Mouse (Mus musculus) erythroid progenitor cell, adult 5-6 weeks (primary cell): ENCODE data around the gene Stat2. TPM values are rescaled to one million over a fixed set of nuclear protein-coding genes. Genes with fewer than 3 reads are reported as not detected.
"Not testable (repeated sequence)": the region's sequence is repeated elsewhere in the genome, so short reads cannot be mapped to it uniquely, and the experiment has no call there.

Experiments used
- ATAC-seq: replicated peaks from 2 replicates; pipeline ENCODE4 v1.8.0; 2016; ENCODE audit warnings: moderate number of reproducible peaks, mild to moderate bottlenecking, moderate TSS enrichment, inconsistent platforms; ENCODE audit not compliant: poor library complexity, low FRiP score, severe bottlenecking
- total RNA-seq, 2 experiments: library from RNA; stranded (forward) in 1 of 2; stranded (reverse) in 1 of 2; fragments of 150-400 nt in 1 of 2; fragments of 186-747, 209-891 nt in 1 of 2; gene quantifications; 2 replicates each; pipeline versions ENCODE4 v1.2.3 to v1.2.4; 2015 to 2017; ENCODE audit warnings: low replicate concordance in 2 of 2

Stat2 gene
- total RNA-seq, 2 experiments from 2014 or later: 30.0 to 35.6 TPM

DNA sequence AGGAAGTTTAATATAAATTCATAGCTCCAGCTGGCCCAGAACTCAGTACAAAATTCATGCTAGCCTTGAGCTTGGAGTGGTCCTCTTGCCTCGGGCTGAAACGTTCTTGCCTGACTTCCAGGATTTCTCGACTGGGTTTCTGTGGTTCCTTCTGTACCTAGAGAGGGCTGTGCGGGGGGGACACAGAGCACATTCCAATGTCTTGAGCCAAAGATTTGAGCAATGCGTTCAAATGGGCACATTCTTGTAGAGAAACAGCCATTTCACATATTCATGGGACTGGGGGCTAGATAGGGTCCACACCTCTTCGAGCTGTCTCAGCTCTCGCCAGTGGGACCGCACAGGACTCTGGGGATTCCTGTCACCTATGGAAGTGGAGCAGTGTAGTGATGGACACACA, 14.4 kb upstream of the Stat2 start:
- ATAC-seq: no peak

DNA sequence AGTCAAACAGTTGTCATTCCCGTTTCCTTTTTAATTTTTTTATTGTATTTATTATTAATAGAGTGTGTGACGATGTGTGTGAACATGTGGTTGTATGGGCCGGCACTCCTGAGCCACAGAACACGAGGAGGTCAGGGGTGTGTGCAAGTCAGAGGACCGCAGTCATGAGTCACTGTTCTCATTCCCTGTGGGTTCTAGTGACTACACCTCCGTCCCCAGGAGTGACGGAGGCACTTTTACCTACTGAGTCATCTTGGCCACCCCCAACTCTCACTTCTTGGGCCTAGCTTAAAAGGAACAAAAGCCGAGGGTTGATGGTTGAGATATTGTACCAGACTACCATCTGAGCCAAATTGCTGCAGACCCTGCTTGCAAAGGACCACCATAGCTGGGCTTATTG, 14.0 kb upstream of the Stat2 start:
- no peak for ATAC-seq

DNA sequence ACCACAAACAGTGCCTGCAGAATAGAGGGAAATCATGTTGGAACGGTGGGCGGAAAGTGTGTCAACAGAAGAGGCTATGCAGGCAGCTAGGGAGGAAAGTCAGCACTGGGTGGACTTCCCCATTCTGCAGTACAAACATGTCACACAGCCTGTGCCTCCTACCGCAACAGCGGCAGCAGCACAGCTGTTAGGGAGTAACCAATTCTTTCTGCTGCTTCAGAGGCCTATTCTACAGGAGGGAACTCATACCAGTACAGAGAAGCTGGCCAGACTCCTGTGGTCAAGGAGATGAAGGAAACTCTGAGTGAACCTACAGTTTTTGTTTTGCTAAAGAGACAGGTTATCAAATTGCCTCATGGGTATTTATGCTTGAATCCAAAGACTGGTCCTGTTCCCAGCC, 11.4 kb upstream of the Stat2 start:
- no peak for ATAC-seq

DNA sequence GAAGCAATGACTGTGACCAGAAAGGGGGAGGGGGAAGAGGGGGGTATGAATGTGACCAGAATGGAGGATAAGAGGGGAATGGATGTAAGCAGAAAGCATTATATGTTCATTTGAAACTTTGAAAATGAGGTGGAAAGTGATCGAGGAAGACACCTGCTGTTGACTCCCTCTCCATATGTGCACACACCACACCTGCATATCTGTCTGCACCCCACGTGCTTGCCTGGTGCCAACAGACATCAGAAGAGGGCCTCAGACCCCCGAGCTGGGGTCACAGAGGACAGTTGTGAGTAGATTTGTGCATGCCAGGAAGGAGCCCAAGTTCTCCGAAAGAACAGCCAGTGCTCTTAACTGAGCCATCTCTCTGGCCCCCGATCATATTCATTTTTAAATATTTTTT, 10.4 kb upstream of the Stat2 start:
- ATAC-seq: no peak

DNA sequence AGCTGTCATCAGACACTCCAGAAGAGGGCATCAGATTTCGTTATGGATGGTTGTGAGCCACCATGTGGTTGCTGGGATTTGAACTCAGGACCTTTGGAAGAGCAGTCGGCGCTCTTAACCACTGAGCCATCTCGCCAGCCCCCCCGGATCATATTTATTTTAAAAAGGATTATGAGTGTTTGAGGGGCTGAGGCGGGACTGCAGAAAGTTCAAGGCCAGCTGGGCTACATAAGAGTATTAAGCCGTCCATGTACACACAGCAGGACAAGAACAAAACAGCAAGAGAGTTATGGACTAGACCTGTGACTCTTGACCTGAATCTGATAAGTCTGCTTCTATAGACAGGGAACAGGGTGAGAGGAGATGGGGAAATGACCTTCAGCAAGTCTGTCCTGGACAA, 10.0 kb upstream of the Stat2 start:
- not testable (repeated sequence) for ATAC-seq

DNA sequence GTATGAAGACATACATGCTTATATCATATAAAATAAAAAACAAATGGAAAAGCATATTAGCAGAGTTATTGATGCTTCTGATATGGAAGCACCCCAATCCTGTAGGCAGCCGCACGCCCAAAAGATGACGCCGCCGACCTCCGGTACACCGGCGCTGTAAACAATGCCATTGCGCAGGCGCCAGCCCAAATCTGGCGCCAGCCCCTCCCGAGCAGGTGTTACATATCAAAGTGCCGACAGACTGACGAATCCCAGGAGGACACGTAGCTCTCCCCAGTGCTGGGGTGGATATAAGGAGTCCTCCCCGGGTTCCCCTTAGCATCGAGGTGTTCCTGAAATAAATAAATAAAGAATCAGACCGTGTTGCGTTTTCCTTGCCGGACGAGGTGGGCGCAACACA, 8.1 kb upstream of the Stat2 start:
- ATAC-seq: no peak

DNA sequence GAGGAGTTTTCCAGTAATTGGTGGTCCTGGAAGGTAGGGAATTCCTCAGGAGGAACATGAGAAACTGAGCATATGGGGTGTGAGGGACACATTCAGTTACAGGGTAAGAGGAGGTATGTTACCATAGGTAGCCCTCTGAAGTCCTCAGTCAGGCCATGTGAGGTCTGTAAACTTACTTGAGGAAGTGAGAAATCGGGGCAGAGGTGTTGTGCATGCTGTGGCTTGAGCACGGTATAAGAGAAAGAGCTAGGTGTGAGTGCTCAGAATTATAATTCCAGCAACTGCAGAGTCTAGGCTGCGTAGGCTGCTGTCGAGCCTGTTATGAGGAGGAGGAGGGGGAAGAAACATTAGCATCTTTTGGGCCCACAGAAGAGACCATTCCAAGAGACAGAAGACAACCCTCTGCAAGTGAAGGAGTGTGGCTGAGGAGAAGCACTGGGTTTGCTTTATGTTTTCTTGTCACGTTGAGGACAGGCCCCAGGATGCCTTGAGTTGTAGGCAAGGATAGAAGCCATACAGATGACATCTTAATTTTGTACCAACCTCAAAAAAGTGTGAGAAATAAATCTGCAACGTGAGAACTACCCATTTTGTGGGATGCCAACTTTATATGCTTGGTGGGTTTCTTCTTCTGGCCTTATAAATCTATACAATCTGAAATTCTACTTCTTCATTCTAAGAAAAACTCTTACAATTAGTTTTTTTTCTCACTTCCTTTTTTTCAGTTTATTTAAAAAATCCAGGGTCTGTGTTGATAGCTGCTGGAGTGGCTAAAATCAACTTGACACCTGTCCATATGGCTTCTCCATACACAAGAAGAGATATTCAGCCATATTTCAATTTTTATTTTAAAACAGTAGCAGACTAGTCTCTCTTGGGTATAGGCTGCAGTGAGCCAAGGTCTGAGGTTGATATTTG, 6.7 kb upstream of the Stat2 start:
- no peak for ATAC-seq

DNA sequence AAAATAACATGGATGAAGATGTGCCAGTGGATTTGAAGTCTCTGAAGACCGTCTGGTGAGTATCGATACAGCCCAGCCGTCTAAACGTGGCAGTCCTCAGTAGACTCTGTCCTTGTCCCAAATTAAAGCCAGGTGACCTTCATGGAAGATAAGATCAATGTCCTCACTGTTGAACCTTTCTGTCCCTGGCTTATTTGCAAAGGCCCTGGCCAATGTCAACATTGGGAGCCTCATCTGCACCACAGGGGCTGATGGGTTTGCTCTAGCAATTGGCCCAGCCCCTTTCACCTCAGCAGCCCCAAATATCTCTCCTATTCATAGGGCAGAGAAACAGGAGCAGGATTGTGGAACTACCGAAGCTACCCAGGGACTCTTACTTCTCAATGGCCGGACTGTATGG, 2.0 kb upstream of the Stat2 start, which contains the start of gene Apof:
Apof (plus strand) TSS at position 301 of the 400 bp plus-strand sequence.
- ATAC-seq: no peak

DNA sequence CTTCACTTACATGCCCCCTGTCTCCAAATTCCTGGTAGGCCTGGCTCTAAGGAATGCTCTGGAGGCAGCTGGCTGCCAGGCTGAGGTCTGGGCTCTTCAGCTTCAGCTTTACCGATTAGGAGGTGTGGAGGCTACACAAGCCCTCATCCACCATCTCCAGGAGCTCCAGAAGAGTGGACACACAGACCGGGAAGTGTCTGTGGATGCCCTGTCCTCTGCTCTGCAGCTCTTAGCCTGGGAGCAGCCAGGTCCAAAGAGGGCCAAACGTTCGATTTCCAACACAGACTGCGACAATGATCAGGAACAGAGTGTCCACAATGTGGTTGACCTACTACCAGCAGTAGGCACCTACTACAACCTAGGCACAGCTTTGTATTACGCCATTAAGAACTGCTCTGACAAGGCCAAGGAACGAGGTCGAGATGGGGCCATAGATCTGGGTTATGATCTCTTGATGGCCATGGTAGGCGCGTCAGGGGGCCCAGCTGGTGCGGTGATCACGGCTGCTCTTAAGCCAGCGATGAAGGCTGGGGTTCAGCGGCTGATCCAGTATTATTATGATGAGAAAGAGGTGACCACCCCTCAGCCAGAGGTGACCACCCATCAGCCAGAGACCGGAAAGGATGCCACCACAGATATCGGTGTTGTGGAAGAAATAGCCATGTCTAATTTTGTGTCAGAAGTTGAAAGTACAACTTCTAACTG, 1.0 kb upstream of the Stat2 start:
- no peak for ATAC-seq

DNA sequence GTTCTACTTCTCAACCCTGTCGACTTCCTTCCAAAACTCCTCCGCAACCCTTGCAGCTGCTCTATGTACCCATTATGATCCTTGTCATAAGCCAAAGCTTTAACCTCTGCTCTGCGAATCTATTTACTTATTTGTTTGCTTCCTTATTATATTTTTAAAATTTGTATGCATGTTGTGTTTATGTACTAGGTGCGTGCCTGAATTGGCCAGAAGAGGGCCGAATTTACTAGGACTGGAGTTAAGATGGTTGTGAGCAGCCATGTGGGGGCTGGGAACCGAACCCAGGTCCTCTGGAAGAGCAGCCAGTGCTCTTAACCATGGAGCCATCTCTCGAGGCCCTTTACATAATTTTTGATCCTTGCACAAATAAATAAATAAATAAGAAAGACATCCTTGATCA, 507 bp downstream of the Stat2 start:
- ATAC-seq: no peak

DNA sequence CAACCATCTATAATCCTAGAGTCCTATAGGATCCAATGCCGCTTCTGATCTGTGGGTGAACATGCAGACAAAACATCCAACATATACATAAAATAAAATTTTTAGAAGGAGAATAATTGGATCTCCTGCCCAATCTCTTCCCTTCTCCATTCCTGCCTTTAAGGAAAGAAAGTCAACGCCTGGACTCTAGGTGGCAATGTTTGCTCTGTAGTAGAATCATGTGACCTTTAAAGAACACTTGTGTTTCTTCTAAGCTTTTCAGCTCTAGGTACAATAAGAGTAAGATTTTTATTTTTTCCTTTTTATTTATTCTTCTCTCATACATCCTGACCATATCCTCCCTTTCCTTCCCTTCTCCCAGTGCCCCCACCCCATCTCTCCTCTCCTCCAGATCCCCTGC, 1.5 kb downstream of the Stat2 start:
- no peak for ATAC-seq

DNA sequence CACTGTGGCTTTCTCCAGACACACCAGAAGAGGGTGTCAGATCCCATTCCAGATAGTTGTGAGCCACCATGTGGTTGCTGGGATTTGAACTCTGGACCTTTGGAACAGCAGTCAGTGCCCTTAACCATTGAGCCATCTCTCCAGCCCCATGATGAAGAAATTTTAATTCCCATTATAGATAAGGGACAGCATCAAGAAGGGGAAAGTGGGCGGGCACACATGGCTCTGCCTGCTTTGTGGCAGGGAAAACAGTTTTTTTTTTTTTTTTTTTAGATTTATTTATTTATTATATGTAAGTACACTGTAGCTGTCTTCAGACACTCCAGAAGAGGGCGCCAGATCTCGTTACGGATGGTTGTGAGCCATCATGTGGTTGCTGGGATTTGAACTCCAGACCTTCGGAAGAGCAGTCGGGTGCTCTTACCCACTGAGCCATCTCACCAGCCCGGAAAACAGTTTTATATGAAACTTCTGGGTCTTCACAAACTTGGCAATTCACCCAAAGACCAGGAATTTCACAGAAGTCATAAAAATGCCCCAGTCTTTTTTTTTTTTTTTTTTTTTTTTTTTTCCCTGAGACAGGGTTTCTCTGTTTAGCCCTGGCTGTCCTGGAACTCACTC, 2.6 kb downstream of the Stat2 start:
- ATAC-seq: not testable (repeated sequence)

DNA sequence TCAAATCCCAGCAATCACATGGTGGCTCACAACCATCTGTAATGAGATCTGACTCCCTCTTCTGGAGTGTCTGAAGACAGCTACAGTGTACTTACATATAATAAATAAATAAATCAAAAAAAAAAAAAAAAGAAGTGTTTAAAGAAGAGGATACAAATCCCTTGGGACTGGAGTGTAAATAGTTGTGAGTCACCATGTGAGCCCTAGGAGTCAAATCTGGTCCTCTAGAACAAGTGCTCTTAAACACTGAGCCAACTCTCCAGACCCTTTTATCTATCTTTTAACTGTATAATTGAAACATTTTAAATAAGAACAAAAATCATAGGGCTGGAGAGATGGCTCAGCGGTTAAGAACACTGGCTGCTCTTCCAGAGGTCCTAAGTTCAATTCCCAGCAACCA, 5.0 kb downstream of the Stat2 start:
- not testable (repeated sequence) for ATAC-seq

DNA sequence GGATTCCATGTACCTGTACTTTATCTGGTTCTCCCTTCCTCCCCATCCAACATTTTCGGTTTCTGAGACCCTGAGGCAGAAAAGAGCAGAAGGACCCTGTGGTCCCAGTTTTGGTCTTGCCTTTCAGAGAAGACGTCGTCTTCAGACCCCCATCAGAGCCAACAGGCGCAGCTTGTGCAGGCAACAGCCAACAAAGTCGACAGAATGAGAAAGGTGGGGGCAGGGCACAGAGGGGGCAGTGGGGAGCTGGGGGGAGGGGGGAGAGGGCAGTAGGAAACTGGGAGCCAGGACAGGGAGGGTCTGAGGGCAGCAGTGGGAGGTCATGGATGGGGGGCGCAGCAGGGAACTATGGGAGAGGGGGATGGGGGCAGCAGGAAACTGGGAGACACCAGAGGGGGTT, 7.8 kb downstream of the Stat2 start:
- no peak for ATAC-seq

DNA sequence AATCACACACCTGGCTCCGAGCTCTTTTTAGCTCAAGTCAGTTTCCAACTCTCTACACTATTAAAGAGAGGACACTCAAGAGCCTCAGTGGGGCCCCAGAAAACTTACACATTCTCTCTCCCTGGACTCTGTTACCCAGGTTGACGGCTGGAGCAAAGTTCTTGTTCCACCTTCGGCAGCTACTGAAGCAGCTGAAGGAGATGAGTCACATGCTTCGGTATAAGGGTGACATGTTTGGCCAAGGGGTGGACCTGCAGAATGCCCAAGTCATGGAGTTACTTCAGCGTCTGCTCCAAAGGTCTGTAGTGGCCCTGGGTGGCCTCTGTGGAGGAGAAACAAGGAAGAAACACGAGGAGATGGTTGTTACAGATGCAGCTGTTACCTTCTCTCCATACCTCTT, 10.6 kb downstream of the Stat2 start:
- ATAC-seq: no peak

DNA sequence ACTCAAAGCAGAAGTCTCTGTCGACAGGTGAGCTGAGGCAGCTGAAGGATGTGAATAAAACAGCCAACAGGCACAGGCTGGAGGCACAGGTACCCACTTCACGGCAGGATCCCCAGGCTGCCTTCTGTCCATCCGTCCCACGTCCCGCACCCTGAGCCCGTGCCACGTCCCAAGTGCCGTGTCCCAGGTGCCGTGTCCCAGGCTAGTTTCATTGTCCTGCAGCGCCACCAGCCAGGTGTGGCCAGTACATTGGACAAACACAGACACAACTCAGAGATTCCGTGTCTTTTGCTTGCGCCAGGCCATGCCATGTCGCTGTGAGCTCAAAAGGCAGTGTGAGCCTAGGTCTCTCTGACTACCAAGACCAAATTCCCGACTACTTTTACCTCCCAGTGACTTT, 11.3 kb downstream of the Stat2 start:
- ATAC-seq: no peak

DNA sequence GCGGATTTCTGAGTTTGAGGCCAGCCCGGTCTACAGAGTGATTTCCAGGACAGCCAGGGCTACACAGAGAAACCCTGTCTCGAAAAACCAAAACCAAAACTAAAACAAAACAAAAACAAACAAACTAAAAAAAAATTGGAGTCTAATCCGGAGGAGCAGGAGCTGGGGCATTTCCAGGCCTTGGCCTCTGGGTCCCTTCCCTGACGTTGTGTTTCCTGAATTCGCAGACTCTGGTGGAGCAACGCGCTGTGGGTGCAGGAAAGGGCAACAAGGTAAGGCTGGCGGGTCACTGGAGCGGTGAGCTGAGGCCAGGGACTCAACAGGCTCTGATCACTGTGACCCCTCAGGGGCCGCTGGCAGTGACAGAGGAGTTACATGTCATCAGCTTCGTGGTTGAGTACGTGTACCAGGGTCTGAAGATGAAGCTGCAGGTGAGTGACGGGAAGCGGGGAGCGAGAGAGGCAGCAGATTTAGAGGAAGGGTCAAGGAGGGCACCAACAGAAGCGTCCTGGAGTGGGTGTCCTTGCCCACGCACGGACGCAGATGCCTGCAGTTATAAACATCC, 12.6 kb downstream of the Stat2 start:
- no peak for ATAC-seq

DNA sequence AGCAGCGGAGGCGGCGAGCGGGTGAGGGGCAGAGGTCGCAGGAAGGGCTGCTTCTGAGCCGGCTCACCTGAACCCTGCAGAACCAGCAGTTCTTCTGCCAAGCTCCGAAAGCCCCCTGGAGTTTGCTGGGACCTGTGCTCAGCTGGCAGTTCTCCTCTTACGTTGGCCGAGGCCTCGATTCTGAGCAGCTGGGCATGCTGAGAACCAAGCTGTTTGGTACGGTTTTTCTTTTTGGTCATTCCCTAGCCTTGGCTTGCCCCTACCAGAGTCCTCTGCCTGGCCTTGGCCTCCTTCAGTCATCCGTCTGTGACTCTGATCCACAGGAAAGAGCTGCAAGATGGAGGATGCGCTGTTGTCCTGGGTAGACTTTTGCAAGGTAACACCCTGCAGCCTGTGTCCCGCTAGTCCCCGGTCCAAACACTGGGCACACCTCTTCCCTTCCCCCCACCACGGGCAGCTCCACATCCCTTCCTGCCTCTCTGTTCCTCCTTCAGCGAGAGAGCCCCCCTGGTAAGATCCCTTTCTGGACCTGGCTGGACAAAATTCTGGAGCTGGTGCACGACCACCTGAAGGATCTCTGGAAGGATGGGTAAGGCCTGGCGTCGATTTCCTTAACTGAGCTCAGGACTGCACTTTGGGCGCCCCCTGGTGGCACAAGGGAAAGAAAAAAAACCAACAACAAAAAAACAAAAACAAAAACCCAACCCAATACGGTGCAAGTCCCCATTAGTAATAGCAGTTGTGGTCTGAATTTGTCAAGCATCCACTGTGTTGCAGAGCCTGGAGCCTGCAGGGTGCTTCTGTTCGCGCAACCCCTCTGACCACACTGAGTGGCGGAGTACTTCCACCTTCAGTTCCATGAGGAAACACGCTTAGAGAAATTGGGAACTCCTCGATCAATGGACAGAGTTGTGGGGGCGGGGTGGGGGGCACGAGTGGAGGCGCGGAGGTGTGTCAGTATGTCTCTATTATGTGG, 13.5 kb downstream of the Stat2 start:
- ATAC-seq: peak; percentile 67

DNA sequence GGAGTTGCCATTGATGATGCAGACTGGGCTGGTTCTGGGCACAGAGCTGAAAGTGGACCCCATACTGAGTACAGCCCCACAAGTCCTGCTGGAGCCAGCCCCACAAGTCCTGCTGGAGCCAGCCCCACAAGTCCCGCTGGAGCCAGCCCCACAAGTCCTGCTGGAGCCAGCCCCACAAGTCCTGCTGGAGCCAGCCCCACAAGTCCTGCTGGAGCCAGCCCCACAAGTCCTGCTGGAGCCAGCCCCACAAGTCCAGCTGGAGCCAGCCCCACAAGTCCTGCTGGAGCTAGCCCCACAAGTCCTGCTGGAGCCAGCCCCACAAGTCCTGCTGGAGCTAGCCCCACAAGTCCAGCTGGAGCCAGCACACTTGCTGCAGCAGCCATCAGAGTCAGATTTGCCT, 20.2 kb downstream of the Stat2 start:
- not testable (repeated sequence) for ATAC-seq
